Mouse (Mus musculus) spleen, postnatal 36 days (tissue): ENCODE measurements around the gene Npepps.
"Not testable (repeated sequence)": the region's sequence is repeated elsewhere in the genome, so short reads cannot be mapped to it uniquely, and the experiment has no call there.

Experiments
- DNase-seq, 2 experiments: peaks; one replicate each; pipeline ENCODE4 v3.0.0; 2022; ENCODE audit warnings: low spot score in 2 of 2, mixed read lengths in 1 of 2

The Npepps gene

DNA sequence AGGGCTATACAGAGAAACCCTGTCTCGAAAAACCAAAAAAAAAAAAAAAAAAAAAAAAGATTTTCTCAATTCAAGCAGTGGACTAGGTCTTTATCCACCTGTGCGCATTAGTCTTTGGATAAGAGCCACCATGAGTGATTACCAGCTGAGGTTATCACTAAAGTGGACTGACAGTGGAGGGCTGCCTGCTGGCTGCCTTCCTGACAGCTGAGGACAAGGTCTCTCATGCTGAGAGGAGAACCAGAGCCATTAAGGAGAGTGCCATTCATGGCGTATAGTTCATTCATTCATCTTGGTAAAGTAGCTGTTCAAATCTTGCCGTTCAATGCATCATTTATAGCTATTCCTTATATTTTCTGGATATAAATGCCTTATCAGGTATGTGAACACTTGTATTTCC lies 16.1 kb upstream of the Npepps start:
- DNase-seq, result no peak

DNA sequence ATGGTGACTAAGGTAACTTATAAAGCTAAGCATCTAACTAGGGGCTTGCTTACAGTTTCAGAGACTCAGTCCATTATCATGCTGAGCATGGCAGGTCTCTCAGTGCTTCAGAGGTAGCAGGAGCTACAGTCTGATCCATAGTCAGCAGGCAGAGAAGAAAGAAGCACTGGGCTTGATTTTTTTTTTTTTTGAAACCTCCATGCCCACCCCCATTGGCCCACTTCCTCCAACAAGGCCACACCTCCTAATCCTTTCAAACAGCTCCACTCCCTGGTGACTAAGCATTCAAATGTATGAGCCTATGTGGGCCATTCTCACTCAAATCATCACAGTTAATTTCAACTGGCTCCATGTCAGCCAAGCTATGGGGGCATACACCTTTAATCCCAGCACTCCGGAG lies 12.3 kb upstream of the Npepps start:
- DNase-seq, result no peak

DNA sequence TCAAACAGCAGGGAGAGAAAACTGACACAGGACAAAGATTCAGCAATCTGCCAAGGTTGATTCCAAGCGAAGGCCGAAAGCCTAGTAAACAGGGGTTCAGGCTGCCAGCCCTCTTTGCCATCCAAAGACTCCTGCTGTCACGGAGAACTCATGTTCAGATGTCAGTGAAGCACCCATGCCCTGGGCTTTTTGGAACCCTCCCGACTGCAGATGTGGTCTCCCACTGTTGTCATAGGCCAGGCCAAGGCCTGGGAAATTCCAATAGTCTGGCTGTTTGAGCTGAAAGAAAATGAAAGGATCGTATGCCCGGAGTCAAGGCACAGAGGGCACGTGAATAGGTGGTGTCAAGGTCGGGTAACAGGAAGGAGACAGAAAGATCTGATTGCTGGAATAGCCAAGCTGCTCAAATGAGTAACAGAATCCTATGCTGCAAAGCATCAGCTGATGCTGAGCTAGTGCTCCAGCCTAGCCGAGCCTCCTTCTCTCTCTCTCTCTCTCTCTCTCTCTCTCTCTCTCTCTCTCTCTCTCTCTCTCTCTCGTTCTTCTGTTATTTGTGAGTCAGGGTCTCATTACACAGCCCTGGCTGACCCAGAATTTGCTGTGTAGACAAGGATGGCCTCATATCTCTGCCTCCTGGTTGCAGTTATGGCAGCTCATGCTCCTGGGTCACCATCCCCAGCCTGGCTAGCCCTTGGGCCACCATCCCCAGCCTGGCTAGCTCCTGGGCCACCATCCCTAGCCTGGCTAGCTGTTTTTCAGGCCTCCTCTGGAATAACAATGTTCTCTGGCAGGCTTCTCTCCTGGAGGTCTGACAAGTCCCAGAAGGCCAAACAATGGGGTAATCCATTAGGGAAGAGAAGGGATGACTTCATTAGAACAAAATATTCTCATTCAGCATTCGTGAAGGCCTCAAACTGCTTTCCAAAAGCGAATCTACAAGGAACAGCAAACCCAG lies 9.1 kb upstream of the Npepps start:
- DNase-seq, result no peak

GRCm38 (mm10) chr11:97287643-97288042 lies 7.2 kb upstream of the Npepps start:
- no peak for DNase-seq

GRCm38 (mm10) chr11:97286973-97287372 lies 6.5 kb upstream of the Npepps start:
- DNase-seq, result no peak

GRCm38 (mm10) chr11:97285852-97286775 lies 5.7 kb upstream of the Npepps start:
- no peak for DNase-seq

DNA sequence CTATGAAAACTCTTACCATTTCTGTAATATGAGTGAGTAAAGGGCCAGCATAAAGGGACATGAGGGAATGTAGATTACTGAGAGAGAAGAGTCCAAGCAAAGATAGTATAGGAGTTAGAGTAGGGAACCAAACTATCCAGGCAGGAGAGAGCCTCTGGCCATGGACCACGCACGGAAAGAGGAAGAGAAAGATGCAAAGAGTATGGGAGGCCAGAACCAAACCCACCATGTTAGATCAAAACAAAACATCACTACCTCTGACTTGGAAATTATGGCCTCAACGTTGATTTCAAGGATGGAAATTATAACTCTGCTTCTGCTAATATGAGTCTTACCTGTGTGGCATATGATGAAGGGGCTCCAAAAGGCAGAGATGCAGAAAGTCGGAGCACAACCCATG lies 4.4 kb upstream of the Npepps start:
- DNase-seq, result no peak

DNA sequence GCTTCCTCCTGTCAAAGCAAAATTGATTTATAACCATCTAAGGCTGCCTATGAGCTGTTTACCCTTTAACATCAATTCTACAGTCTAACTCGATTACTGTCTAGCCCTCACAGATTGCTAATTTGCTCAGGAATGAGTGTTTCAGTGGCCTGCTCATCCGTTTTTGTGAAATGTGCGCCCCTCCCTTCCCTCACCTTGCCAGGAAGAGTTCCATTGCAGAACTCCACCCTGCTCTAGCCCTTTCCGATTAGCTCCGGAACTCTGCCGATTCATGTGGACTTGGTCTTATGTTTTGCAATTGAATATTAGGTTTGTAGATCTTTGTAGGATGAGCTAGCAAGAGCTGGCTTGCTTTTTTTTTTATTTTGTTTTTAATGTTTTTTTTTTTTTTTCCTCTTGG lies 1.7 kb upstream of the Npepps start:
- DNase-seq, result peak in 1 of 2 experiments; percentile 11

- peak; percentile 10 to 15 for DNase-seq
Observed at GRCm38 (mm10) chr11:97279405-97280215, 828 bp downstream of the Npepps start.

- DNase-seq, result no peak
Observed at GRCm38 (mm10) chr11:97279040-97279404, 1.4 kb downstream of the Npepps start.

DNA sequence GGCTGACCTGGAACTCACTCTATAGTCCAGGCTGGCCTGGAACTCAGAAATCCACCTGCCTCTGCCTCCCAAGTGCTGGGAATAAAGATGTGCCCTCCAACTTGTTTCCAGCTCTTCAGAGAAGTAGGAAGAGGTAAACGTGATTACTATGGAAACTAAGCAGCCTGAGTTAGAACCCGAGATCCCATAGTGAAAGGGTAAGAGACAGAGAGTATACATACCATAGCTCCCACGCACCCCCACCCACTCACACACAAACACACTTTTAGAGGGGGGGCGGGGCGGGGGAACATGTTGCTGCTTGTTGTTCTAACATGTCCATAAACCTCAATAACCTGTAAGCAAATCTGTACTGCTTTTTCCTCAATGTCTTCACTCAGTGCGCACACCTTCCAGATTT lies 2.0 kb downstream of the Npepps start:
- DNase-seq, result no peak

- DNase-seq, result no peak
Observed at GRCm38 (mm10) chr11:97277166-97277565, 3.3 kb downstream of the Npepps start.

DNA sequence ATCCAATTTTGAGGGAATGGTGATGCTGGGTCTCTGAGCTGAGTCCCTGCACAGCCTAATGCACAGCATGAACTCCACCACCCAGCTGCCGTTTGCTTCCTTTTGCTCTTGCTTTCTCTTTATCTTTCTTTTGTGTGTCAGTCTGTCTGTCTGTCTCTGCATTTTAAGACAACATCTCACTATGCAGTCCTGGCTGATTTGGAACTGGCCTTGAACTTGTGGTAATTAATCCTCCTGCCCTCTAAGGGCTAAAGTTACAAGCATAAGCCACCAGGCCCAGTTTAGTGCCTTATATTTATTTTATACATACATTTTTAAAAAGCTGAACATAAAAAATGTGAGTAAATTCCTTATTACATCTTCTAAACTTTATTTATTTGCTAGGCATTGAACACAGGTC lies 4.4 kb downstream of the Npepps start:
- no peak for DNase-seq

DNA sequence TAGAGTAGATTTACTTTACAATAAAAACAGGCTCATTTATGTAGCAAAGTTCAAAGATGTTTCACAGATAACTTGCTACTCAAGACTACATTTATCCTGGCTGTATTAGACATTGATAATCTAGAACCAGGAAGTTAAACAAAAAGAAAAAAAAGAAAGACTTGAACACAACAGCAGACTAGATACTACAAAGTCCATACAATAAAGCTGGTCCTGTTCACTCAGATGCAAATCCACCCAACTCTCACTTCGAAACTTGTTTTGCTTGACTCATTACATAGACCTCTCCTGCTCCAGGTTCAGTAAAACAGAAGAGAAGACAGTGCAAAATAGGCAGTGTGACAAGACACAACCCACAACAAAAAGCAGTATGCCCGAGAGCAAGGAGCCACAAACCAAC lies 5.1 kb downstream of the Npepps start:
- no peak for DNase-seq

DNA sequence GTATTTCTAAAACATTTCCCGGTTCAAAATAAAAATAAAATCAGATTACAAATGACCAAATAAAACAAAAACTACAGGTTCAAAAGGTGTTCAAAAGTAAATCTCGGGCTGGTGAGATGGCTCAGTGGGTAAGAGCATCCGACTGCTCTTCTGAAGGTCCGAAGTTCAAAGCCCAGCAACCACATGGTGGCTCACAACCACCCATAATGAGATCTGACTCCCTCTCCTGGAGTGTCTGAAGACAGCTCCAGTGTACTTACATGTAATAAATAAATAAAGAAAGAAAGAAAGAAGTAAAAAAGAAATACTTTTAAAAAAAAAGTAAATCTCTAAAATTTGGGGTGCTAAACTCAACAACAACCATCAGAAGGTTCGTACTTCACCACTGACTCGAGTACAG lies 5.5 kb downstream of the Npepps start:
- not testable (repeated sequence) for DNase-seq

DNA sequence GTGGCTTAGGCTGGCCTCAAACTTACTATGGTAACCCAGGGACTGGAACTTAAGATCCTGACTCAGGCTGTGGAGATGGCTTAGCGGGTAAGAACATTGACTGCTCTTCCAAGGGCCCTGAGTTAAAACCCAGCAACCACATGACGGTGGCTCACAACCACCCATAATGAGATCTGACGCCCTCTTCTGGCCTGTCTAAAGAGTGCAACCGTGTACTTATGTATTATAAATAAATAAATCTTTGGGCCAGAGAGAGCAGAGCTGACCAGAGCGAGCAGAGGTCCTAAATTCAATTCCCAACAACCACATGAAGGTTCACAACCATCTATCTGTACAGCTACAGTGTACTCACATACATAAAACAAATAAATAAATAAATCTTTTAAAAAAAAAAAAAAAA lies 6.8 kb downstream of the Npepps start:
- no peak for DNase-seq

DNA sequence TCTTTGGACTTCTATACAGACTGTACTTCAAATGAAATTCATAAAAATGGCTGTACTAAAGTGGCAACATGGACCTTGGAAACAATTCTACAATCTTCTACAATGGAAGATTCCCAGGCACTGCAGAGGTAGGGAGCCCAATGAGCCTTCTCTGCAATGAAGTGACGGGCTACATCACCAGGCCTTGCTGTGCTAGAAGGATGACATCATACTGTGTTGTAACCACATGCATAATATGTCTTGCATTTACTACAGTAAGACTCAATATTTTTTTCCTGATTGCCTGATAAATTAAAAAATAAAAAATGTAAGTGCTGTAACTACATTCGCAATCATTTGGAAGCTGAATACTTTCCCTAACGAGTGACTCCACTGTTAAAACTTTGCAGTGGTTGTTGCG lies 7.6 kb downstream of the Npepps start:
- no peak for DNase-seq

DNA sequence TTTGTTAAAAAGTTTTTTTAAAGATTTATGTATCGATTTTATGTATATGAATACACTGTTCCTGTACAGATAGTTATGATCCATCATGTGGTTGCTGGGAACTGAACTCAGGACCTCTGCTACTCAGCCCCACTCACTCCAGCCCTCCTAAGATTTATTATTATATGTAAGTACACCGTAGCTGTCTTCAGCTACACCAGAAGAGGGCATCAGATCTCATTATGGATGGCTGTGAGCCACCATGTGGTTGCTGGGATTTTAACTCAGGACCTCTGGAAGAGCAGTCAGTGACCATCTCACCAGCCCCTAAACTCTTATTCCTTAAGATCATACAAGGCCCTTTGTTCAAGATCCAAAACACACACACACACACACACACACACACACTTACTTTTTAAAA lies 10.4 kb downstream of the Npepps start:
- not testable (repeated sequence) for DNase-seq

DNA sequence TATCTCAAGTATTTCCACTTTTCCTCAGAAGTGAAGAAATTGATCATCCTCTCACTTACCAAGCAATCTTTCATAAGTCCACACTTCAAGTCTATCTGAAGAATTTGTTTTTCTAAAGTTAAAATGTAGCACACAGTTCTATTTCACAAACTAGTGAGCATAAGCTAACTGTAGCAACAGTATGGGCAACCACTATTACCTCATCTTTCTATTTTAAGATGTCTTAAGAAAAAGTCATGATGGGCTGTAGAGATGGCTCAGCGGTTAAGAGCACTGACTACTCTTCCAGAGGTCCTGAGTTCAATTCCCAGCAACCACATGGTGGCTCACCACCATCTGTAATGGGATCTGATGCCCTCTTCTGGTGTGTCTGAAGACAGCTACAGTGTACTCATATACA lies 13.9 kb downstream of the Npepps start:
- not testable (repeated sequence) for DNase-seq

GRCm38 (mm10) chr11:97249649-97250048 lies 30.8 kb downstream of the Npepps start:
- not testable (repeated sequence) for DNase-seq

DNA sequence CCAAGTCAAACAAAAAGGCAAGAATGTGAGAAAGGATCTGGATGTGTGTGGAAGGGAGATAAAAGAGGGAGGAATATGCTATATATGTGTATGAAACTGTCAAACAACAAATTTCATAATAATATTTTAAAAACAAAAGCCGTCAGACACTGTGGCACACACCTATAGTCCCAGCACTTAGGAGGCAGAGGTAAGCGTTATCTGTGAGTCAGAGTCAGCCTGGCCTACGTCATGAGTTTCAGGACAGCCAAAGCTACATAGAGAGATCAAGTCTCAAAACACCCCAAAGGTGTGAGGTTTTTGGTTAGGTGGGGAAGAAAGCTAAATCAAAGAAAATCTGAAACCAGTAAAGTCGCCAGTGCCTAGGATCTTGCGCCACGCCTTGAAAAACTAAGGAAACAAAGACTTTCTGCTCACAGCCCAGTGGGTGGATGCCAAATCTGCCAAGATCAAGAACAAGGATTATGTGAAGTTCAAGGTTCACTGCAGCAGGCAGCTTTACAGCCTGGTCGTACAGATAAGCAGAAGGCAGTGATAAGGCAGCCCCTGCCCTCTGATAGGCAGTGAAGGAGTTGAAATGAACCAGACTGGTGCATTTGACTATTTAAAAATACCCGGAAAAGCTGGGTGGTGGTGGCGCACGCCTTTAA lies 33.8 kb downstream of the Npepps start:
- peak; percentile 9 to 14 for DNase-seq
